Comparison of ENCODE assay signal across 8 mouse cellular contexts in genomic region chr10:77416666-77417239, GRCm38 (mm10). TPM values are rescaled to one million over a fixed set of nuclear protein-coding genes. Genes with fewer than 3 reads are reported as not detected.
DNase-seq lines count a peak whose midpoint lies in the region; ATAC-seq and TF ChIP-seq lines count a peak whose summit lies in the region.

No protein-coding gene starts in this region.

- H3K9me3 ChIP-seq in forebrain, embryonic 14.5 days (replicated peaks; ENCODE audit: control insufficient read depth, low read length) = no peaks in the 10 kb centered on the region
- peaks cover 19% of the 10 kb centered on the region for H3K9me3 ChIP-seq in limb, embryonic 13.5 days
- no peaks in the 10 kb centered on the region; the same call in 1 of the 2 replicates for H3K9me3 ChIP-seq in stomach, embryonic 16.5 days (replicated peaks; ENCODE audit: control insufficient read depth, low read length)

- H3K4me1 ChIP-seq in forebrain, embryonic 14.5 days (ENCODE audit: control insufficient read depth, insufficient read depth, low read length) = peaks cover 8% of the 10 kb centered on the region
- peaks cover 15% of the 10 kb centered on the region for H3K4me1 ChIP-seq in limb, embryonic 13.5 days
- H3K4me1 ChIP-seq in stomach, embryonic 16.5 days (ENCODE audit: control insufficient read depth, insufficient read depth, low read length) = peaks cover 8% of the 10 kb centered on the region

- ATAC-seq in forebrain, embryonic 14.5 days = no peak; the same call in 1 of the 2 replicates
- ATAC-seq in limb, embryonic 13.5 days (ENCODE audit: low FRiP score, low read depth) = no peak
- ATAC-seq in stomach, embryonic 16.5 days (ENCODE audit: insufficient read depth, low FRiP score) = no peak

- H3ac ChIP-seq in C2C12 (ENCODE audit: control insufficient read depth, insufficient read length, low read depth) = peak overlapping the region; percentile 75

- H3K27ac ChIP-seq in forebrain, embryonic 14.5 days (ENCODE audit: low read depth, low read length) = no peak overlapping the region
- no peak overlapping the region for H3K27ac ChIP-seq in limb, embryonic 13.5 days
- H3K27ac ChIP-seq in stomach, embryonic 16.5 days (ENCODE audit: low read length) = no peak overlapping the region

- H3K4me2 ChIP-seq in forebrain, embryonic 14.5 days (ENCODE audit: low read length) = peak overlapping the region; percentile 96
- peak overlapping the region; percentile 97 for H3K4me2 ChIP-seq in limb, embryonic 13.5 days (replicated peaks)
- peak overlapping the region; percentile 79 for H3K4me2 ChIP-seq in stomach, embryonic 16.5 days (ENCODE audit: low read depth, low read length)

- H3K79me3 ChIP-seq in C2C12 (ENCODE audit: low read depth) = peaks cover 2% of the 10 kb centered on the region

- peak; percentile 46 to 61 for DNase-seq in adrenal gland, adult (ENCODE audit: inconsistent age in 2 of 2, low spot score in 1 of 2)
- no peak for DNase-seq in adrenal gland, postnatal 25 days
- no peak for DNase-seq in forebrain, embryonic 14.5 days (ENCODE audit: low spot score)
- no peak for DNase-seq in urinary bladder, postnatal 25 days (ENCODE audit: low spot score)
- no peak for DNase-seq in adrenal gland, adult 8-10 months

- no peaks in the 10 kb centered on the region for H3K36me3 ChIP-seq in C2C12 (ENCODE audit: control insufficient read depth, insufficient read depth)
- no peaks in the 10 kb centered on the region for H3K36me3 ChIP-seq in forebrain, embryonic 14.5 days (ENCODE audit: control insufficient read depth, insufficient read depth, low read length)
- 0 out of 2 replicates have a peak, but pooled peaks cover 6% of the 10 kb centered on the region for H3K36me3 ChIP-seq in limb, embryonic 13.5 days
- no peaks in the 10 kb centered on the region for H3K36me3 ChIP-seq in stomach, embryonic 16.5 days (ENCODE audit: control insufficient read depth, insufficient read depth, low read length)

- H3K27me3 ChIP-seq in C2C12 (ENCODE audit: control insufficient read depth, insufficient read depth, insufficient read length) = no peaks in the 10 kb centered on the region
- 0 out of 2 replicates have a peak, but pooled peaks cover 5% of the 10 kb centered on the region for H3K27me3 ChIP-seq in forebrain, embryonic 14.5 days (replicated peaks; ENCODE audit: control insufficient read depth, insufficient read depth, low read length)
- peaks cover 22% of the 10 kb centered on the region for H3K27me3 ChIP-seq in limb, embryonic 13.5 days
- peaks cover 17% of the 10 kb centered on the region for H3K27me3 ChIP-seq in stomach, embryonic 16.5 days (ENCODE audit: control insufficient read depth, insufficient read depth, low read length)

- WGBS in forebrain, embryonic 14.5 days = 4% methylated on average over 24 of the region's 24 CpGs
- 3% methylated on average over 24 of the region's 24 CpGs for WGBS in limb, embryonic 13.5 days
- 14% methylated on average over 24 of the region's 24 CpGs for WGBS in stomach, embryonic 16.5 days

- TF ChIP-seq CTCF in C2C12 (IDR thresholded peaks at IDR 0.05; ENCODE audit: control insufficient read depth, insufficient read depth, insufficient read length) = no peak

- peak overlapping the region; percentile 56 for H3K4me3 ChIP-seq in C2C12 (ENCODE audit: insufficient read depth, poor library complexity, severe bottlenecking)
- H3K4me3 ChIP-seq in forebrain, embryonic 14.5 days (ENCODE audit: low read depth, low read length) = peak overlapping the region; percentile 75
- peak overlapping the region; percentile 82 for H3K4me3 ChIP-seq in limb, embryonic 13.5 days
- peak overlapping the region; percentile 76 for H3K4me3 ChIP-seq in stomach, embryonic 16.5 days (replicated peaks; ENCODE audit: low read length)

- peak overlapping the region; percentile 81 for H3K9ac ChIP-seq in forebrain, embryonic 14.5 days (ENCODE audit: low read length)
- H3K9ac ChIP-seq in limb, embryonic 13.5 days = peak overlapping the region; percentile 81
- H3K9ac ChIP-seq in stomach, embryonic 16.5 days (ENCODE audit: low read length) = peak overlapping the region; percentile 73; the same call in 1 of the 2 replicates

- peaks cover 20% of the 10 kb centered on the region for H3K79me2 ChIP-seq in C2C12 (ENCODE audit: control insufficient read depth, insufficient read depth)

TF ChIP-seq in C2C12, 6 proteins besides CTCF, POLR2A, EP300 and RAD21:
- TF ChIP-seq MAX (IDR thresholded peaks at IDR 0.05) = no peak
- TF ChIP-seq FOSL1 (IDR thresholded peaks at IDR 0.05; ENCODE audit: insufficient read depth, low read length, poor library complexity, severe bottlenecking) = no peak
- no peak for TF ChIP-seq USF1 (IDR thresholded peaks at IDR 0.05; ENCODE audit: low read depth)
- TF ChIP-seq MYOD1 (IDR thresholded peaks at IDR 0.05; ENCODE audit: control insufficient read depth, insufficient read length, low read depth) = no peak
- no peak for TF ChIP-seq CEBPB (IDR thresholded peaks at IDR 0.05; ENCODE audit: low read depth)
- no peak for TF ChIP-seq MYOG (IDR thresholded peaks at IDR 0.05; ENCODE audit: control insufficient read depth, extremely low read depth, insufficient read length)
TF ChIP-seq in C2C12: peak in this region for 0.

RNA-seq across cellular contexts. Expression of gene Adarb1, which starts 1.3 kb away (rescaled TPM):
- total RNA-seq in adrenal gland, postnatal 25 days (2021) = 12.4 and 14.0 TPM in 2 replicates
- 3.3 TPM for polyA plus RNA-seq in C2C12 (2012; fragmentation: generic; extraction: Trizol)
- polyA plus RNA-seq in forebrain, embryonic 14.5 days (2014; fragmentation: Nextera tagmentation; extraction: Ambion mirVana) = 7.8 and 10.3 TPM in 2 replicates
- 5.6 and 5.7 TPM in 2 replicates for polyA plus RNA-seq in limb, embryonic 13.5 days (2015; fragmentation: Nextera tagmentation; extraction: Ambion mirVana)
- polyA plus RNA-seq in stomach, embryonic 16.5 days (2015; fragmentation: Nextera tagmentation; extraction: Ambion mirVana) = 6.3 and 8.4 TPM in 2 replicates
- total RNA-seq in adrenal gland, adult 8-10 months (2022) = 10 to 100 TPM; 17.2 to 74.1 (median 37.1) TPM

Comparison
In these comparisons a context has a peak if more than half of its experiments do, and no peak if none do; other contexts are left out.
1. DNase-seq: peak in adrenal gland, adult (2 of 2); none in adrenal gland, postnatal 25 days (single experiment), forebrain, embryonic 14.5 days (single experiment), urinary bladder, postnatal 25 days (single experiment) and adrenal gland, adult 8-10 months (single experiment).
2. Peak in every context shown above with its lines, with median percentiles within 50 percentile points of each other: H3K4me3 ChIP-seq, H3K4me2 ChIP-seq and H3K9ac ChIP-seq.